Mouse (Mus musculus) thymus, postnatal 25 days (tissue): ENCODE results near the gene Trip13.

Experiments
- DNase-seq: peaks from one replicate; pipeline ENCODE4 v3.0.0; 2022

The Trip13 gene

GRCm38 (mm10) chr13:73937321-73938176 lies at the start of gene Trip13, which contains the start of gene Brd9:
Gene Trip13, minus strand, starts transcription at chr13:73937784.
Gene Brd9, plus strand, starts transcription at chr13:73937811.
- peak; percentile 95 for DNase-seq

GRCm38 (mm10) chr13:73976935-73977334 lies 39.4 kb upstream of the Trip13 start:
- DNase-seq = no peak

GRCm38 (mm10) chr13:73974523-73974922 lies 36.9 kb upstream of the Trip13 start:
- DNase-seq = no peak

- peak; percentile 26 for DNase-seq
These were observed 33.2 kb upstream of the Trip13 start for GRCm38 (mm10) chr13:73970545-73971448.

GRCm38 (mm10) chr13:73963551-73963950 lies 26.0 kb upstream of the Trip13 start, which contains the start of gene Zdhhc11:
Gene Zdhhc11, plus strand, starts transcription at chr13:73963851.
- DNase-seq = no peak

GRCm38 (mm10) chr13:73961177-73961576 lies 23.6 kb upstream of the Trip13 start:
- DNase-seq = no peak

- DNase-seq = no peak
These were observed 22.6 kb upstream of the Trip13 start for GRCm38 (mm10) chr13:73960117-73960652.

GRCm38 (mm10) chr13:73955531-73955930 lies 17.9 kb upstream of the Trip13 start:
- DNase-seq = no peak

- no peak for DNase-seq
These were observed 17.1 kb upstream of the Trip13 start for GRCm38 (mm10) chr13:73954666-73955065.

- DNase-seq = no peak
These were observed 16.1 kb upstream of the Trip13 start for GRCm38 (mm10) chr13:73953551-73954130.

- no peak for DNase-seq
These were observed 7.0 kb upstream of the Trip13 start for GRCm38 (mm10) chr13:73944606-73945005.

- no peak for DNase-seq
These were observed 1.5 kb upstream of the Trip13 start for GRCm38 (mm10) chr13:73939101-73939500.

GRCm38 (mm10) chr13:73938177-73938560 lies 585 bp upstream of the Trip13 start:
- DNase-seq = no peak

GRCm38 (mm10) chr13:73936938-73937320 lies 655 bp downstream of the Trip13 start:
- DNase-seq = no peak

- DNase-seq = no peak
These were observed 5.4 kb downstream of the Trip13 start for GRCm38 (mm10) chr13:73932201-73932600.

- DNase-seq = no peak
These were observed 24.5 kb downstream of the Trip13 start for GRCm38 (mm10) chr13:73913066-73913465.

- peak; percentile 54 for DNase-seq
These were observed 29.7 kb downstream of the Trip13 start for GRCm38 (mm10) chr13:73907683-73908412.

- DNase-seq = no peak
These were observed 30.4 kb downstream of the Trip13 start for GRCm38 (mm10) chr13:73907136-73907535.

GRCm38 (mm10) chr13:73897561-73897960 lies 40.0 kb downstream of the Trip13 start:
- DNase-seq = no peak

GRCm38 (mm10) chr13:73892493-73893178 lies 44.9 kb downstream of the Trip13 start:
- DNase-seq = no peak

- DNase-seq = no peak
These were observed 50.1 kb downstream of the Trip13 start for GRCm38 (mm10) chr13:73887415-73887874.
